Mouse (Mus musculus) E14TG2a.4 (cell line): ENCODE measurements around the gene Psrc1.

Source experiments
- H3K27me3 ChIP-seq: 2 replicates; pipeline ENCODE4 v1.6.1; 2014; ENCODE audit warnings: low read length, control low read depth; ENCODE audit not compliant: insufficient read depth
- H3K36me3 ChIP-seq: 2 replicates; pipeline ENCODE4 v1.6.1; 2014; ENCODE audit warnings: low read length, control low read depth; ENCODE audit not compliant: insufficient read depth
- H3K4me1 ChIP-seq: replicated peaks from 2 replicates; pipeline ENCODE4 v1.6.1; 2014; ENCODE audit warnings: low read depth, low read length, control low read depth
- H3K4me3 ChIP-seq: replicated peaks from 2 replicates; pipeline ENCODE4 v1.5.1; 2014; ENCODE audit warnings: mild to moderate bottlenecking, low read length
- H3K9me3 ChIP-seq: 2 replicates; pipeline ENCODE4 v1.6.1; 2014; ENCODE audit warnings: low read length, control low read depth
- CTCF ChIP-seq: conservative IDR thresholded peaks from 2 replicates; pipeline ENCODE4 v1.5.1; 2014; ENCODE audit warnings: low read length
- NANOG ChIP-seq: IDR thresholded peaks from 2 replicates; pipeline ENCODE4 v1.6.1; 2014; ENCODE audit warnings: borderline replicate concordance, low read length, mixed read lengths
- POU5F1 ChIP-seq: IDR thresholded peaks from 2 replicates; pipeline ENCODE4 v1.6.1; 2014; ENCODE audit warnings: low read length, borderline replicate concordance

Gene Psrc1

GRCm38 (mm10) chr3:108423844-108424801 is 40.5 kb downstream of the Psrc1 start:
- Histone ChIP-seq H3K27me3 (peaks cover 27% of the 10 kb centered on the region), H3K4me3 (peak overlapping the region; percentile 26), H3K36me3 (peaks cover 44% of the 10 kb centered on the region), H3K4me1 (peaks cover 65% of the 10 kb centered on the region), H3K9me3 (no peaks in the 10 kb centered on the region)
- TF ChIP-seq POU5F1 (no peak), CTCF (no peak), NANOG (no peak)

- peaks cover 54% of the 10 kb centered on the region for H3K36me3 ChIP-seq
- H3K4me1 ChIP-seq: peaks cover 75% of the 10 kb centered on the region
- TF ChIP-seq NANOG: no peak
- TF ChIP-seq POU5F1: no peak
- TF ChIP-seq CTCF: no peak
- no peaks in the 10 kb centered on the region for H3K9me3 ChIP-seq
- H3K4me3 ChIP-seq: no peak overlapping the region
- H3K27me3 ChIP-seq: peaks cover 22% of the 10 kb centered on the region
Measured at GRCm38 (mm10) chr3:108424944-108425623, 41.4 kb downstream of the Psrc1 start.

- Histone ChIP-seq H3K4me3 (no peak overlapping the region), H3K4me1 (peaks cover 77% of the 10 kb centered on the region), H3K36me3 (peaks cover 59% of the 10 kb centered on the region), H3K27me3 (peaks cover 18% of the 10 kb centered on the region), H3K9me3 (no peaks in the 10 kb centered on the region)
- no peak for TF ChIP-seq POU5F1
- TF ChIP-seq CTCF: no peak
- TF ChIP-seq NANOG: no peak
Measured at GRCm38 (mm10) chr3:108425624-108426018, 42.0 kb downstream of the Psrc1 start.

- Histone ChIP-seq H3K4me3 (peak overlapping the region; percentile 56), H3K4me1 (peaks cover 87% of the 10 kb centered on the region), H3K36me3 (peaks cover 97% of the 10 kb centered on the region), H3K27me3 (no peaks in the 10 kb centered on the region), H3K9me3 (no peaks in the 10 kb centered on the region)
- TF ChIP-seq POU5F1 (no peak), NANOG (no peak), CTCF (no peak)
Measured at GRCm38 (mm10) chr3:108432542-108433187, 49.0 kb downstream of the Psrc1 start.

GRCm38 (mm10) chr3:108433188-108433880 is 49.7 kb downstream of the Psrc1 start:
- Histone ChIP-seq H3K4me3 (peak overlapping the region; percentile 72), H3K4me1 (peaks cover 87% of the 10 kb centered on the region), H3K27me3 (no peaks in the 10 kb centered on the region), H3K36me3 (peaks cover 95% of the 10 kb centered on the region), H3K9me3 (no peaks in the 10 kb centered on the region)
- TF ChIP-seq CTCF (no peak), POU5F1 (peak; percentile 97), NANOG (peak; percentile 91)

- H3K27me3 ChIP-seq: no peaks in the 10 kb centered on the region
- H3K4me3 ChIP-seq: peak overlapping the region; percentile 72
- peaks cover 95% of the 10 kb centered on the region for H3K36me3 ChIP-seq
- no peaks in the 10 kb centered on the region for H3K9me3 ChIP-seq
- TF ChIP-seq CTCF (no peak), NANOG (no peak), POU5F1 (no peak)
- H3K4me1 ChIP-seq: peaks cover 87% of the 10 kb centered on the region
Measured at GRCm38 (mm10) chr3:108433881-108434495, 50.3 kb downstream of the Psrc1 start.

GRCm38 (mm10) chr3:108435701-108436379 is 52.2 kb downstream of the Psrc1 start:
- TF ChIP-seq NANOG (no peak), CTCF (no peak), POU5F1 (no peak)
- Histone ChIP-seq H3K9me3 (no peaks in the 10 kb centered on the region), H3K36me3 (peaks cover 92% of the 10 kb centered on the region), H3K4me3 (no peak overlapping the region), H3K4me1 (peaks cover 89% of the 10 kb centered on the region), H3K27me3 (no peaks in the 10 kb centered on the region)
